Mouse (Mus musculus): Measurements from ENCODE around the gene Dpp9. TPM values are rescaled to one million over a fixed set of nuclear protein-coding genes. Genes with fewer than 3 reads are reported as not detected.
"Not testable (repeated sequence)": the region's sequence is repeated elsewhere in the genome, so short reads cannot be mapped to it uniquely, and the experiment has no call there.

Gene Dpp9
- 10 to 100 TPM; 64.7 to 67.3 TPM for total RNA-seq (2021)

- DNase-seq (ENCODE audit: extremely low spot score in 1 of 2, low spot score in 1 of 2), result peak; percentile 78 to 80
These were observed at the start of gene Dpp9 for GRCm38 (mm10) chr17:56218377-56219191. Gene Dpp9, minus strand, starts transcription at chr17:56218905.

GRCm38 (mm10) chr17:56266271-56266670, 47.6 kb upstream of the Dpp9 start:
- DNase-seq (ENCODE audit: extremely low spot score in 1 of 2, low spot score in 1 of 2), result no peak

DNA sequence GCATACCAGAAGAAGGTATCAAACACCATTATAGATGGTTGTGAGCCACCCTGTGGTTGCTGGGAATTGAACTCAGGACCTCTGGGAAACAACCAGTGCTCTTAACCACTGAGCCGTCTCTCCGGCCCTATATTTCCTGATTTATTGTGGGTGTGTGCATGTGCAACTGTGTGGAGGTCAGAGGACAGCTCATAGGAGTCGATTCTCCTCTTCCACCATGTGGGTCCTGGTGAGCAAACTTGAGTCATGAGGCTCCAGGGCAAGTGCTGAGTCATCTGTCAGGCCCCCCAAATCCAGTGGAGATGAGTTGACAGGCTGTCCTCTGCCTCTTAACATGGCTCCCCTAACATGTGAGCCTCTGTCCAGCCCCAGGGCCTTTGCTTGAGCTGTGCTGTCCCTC, 47.2 kb upstream of the Dpp9 start:
- DNase-seq (ENCODE audit: extremely low spot score in 1 of 2, low spot score in 1 of 2), result no peak

DNA sequence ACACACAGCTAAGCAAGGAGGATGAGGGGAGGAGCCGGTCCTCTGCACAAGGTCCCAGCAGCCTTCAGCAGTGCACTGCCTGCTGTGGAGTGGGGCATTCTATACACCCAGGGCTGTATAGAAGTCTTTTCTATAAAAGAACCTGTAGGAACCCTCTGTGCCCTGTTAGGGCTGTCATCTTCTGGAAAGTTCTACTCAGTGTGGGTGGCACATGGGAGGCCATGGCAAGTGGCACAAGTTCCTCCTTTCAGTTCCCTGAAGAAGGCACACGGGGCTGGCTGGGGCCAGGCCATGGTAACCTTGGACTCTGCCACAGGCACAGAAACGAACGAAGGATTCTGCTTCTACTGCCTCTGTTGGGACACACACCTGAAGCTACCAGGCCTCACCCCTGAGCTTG, 46.3 kb upstream of the Dpp9 start:
- no peak for DNase-seq (ENCODE audit: extremely low spot score in 1 of 2, low spot score in 1 of 2)

DNA sequence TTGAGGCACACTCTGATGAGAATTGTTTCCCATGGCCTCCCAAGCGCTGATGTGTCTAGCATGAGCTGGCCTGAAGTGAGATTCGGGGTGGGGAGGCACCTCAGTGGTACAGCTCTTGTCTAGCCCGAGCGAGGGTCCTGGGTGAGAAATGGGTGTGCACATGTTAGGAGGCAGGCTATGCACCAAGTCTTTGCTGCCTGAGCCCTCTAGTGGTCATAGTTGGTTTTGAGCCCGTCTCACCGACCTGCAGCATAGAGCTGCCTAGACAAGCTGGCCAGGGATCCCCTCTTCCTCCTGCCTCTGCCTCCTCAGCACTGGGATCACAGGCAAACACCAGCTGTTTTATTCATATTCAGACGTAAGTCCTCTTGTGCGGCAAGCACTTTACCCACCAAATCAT, 45.3 kb upstream of the Dpp9 start:
- peak; percentile 47 to 78 for DNase-seq (ENCODE audit: extremely low spot score in 1 of 2, low spot score in 1 of 2)

DNA sequence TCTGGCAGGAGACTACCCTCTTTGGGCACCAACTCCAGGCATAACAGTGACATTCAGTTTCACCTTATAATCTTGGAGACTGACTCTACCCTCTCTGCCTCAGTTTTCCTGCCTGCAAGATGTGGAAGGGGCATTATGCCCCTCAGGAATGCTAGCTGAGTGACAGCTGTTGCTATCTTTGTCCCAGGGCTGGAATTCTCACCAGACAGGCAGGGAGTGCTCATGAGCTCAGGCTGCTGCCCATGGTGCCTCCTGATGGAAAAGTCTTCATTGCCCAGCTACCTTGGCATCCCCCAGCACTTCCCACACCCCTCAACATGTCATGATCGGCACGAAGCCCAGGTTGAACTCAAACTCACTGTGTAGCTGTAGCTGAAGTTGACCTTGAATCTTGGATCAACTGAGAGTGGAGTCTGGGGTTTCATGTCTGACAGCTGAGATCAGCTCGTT, 44.0 kb upstream of the Dpp9 start:
- DNase-seq (ENCODE audit: extremely low spot score in 1 of 2, low spot score in 1 of 2), result no peak

GRCm38 (mm10) chr17:56261166-56261565, 42.5 kb upstream of the Dpp9 start:
- DNase-seq (ENCODE audit: extremely low spot score in 1 of 2, low spot score in 1 of 2), result no peak

DNA sequence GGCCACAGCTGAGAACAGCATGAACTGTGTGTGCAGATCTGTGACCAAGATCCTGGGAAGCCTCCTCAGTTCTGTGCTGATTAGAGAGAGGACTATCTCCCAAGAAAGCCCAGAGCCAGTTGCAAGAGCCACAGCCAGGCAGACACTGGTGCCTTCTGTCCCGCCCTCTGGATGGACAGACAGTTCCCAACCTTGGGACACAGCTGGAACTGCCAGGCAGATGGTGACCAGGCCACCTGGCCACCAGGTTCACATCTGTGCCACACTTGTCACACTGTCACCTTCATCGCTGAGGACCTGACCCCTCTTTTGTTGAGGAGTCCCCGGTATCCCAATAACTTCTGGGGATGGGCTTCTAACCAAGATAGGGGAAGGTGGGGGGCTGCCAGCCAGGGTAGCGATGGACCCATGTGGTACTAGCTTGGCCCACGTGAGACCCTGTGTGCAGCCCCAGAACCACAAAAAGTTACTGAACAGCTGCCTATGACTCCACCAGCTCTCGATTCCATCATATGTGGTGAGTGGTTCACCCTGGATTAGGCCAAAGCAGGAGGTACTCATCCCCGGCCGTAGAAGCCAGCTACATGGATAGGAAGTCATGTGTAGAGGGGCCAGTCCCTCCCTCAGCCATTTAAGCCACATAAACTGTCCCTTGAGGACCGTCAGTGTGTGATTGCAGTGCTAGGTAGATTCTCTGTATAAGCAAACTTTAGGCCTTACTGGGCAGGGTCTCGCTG, 40.8 kb upstream of the Dpp9 start:
- DNase-seq (ENCODE audit: extremely low spot score in 1 of 2, low spot score in 1 of 2), result no peak

DNA sequence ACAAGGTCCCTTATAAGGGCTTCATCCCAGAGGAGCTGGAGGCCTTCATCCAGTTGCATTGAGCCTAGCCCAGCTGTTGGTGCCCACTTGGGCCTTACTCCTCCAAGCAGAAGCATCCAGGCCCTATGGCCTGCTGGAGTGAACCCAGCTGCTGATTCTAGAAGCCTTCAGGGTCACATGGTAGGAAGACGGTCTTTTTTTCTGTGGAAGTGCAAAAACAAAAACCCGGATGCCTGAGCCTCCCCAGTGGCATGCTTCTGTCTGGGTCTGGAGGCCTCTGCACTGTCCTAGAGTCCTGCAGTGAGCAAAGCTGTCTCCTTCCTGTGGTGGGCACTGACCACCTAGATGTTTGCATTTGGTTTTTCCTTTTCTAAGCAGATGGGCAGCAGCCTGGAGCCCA, 40.1 kb upstream of the Dpp9 start:
- DNase-seq (ENCODE audit: extremely low spot score in 1 of 2, low spot score in 1 of 2), result not testable (repeated sequence)

GRCm38 (mm10) chr17:56258269-56258668, 39.6 kb upstream of the Dpp9 start:
- DNase-seq (ENCODE audit: extremely low spot score in 1 of 2, low spot score in 1 of 2), result not testable (repeated sequence)

GRCm38 (mm10) chr17:56257181-56257894, 38.6 kb upstream of the Dpp9 start:
- DNase-seq (ENCODE audit: extremely low spot score in 1 of 2, low spot score in 1 of 2), result no peak

DNA sequence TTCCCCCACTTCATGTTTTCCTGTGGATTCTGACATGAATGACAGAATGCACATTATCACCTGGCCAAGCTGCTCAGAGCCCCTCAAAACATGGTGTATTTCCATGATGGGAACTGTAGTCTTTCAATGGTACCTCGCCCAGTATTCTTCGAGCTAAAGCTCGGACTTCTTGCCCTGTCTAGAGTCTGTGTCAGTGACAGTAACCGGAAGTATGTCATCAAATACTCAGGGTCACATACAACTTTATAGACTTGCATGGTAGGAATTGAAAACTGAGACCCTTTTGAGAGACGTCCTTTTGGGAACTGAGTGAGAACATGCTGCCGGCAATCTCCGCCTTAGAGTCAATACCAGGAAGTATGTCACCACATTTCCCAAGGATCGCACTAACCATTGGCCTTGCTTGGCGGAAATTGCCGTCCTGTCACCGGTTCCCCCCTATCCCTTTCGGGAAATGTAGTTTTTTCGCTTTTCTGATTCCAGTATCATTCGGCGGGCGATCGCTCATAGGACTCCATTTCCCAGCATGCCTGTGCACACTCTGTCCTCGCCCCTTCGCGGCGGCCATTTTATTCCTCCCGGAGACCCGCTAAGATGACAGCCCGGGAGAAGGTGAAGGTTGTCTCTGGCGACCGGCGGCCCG, 37.7 kb upstream of the Dpp9 start, which contains the start of gene Fem1a:
Gene Fem1a (plus strand): TSS at position 572 of the 643 bp plus-strand sequence.
- DNase-seq (ENCODE audit: extremely low spot score in 1 of 2, low spot score in 1 of 2), result peak; percentile 72 to 81

- DNase-seq (ENCODE audit: extremely low spot score in 1 of 2, low spot score in 1 of 2), result peak; percentile 96 to 100
These were observed 37.1 kb upstream of the Dpp9 start for GRCm38 (mm10) chr17:56255863-56256238.

GRCm38 (mm10) chr17:56255429-56255828, 36.7 kb upstream of the Dpp9 start:
- peak in 1 of 2 experiments; percentile 58 for DNase-seq (ENCODE audit: extremely low spot score in 1 of 2, low spot score in 1 of 2)

- DNase-seq (ENCODE audit: extremely low spot score in 1 of 2, low spot score in 1 of 2), result no peak
These were observed 36.0 kb upstream of the Dpp9 start for GRCm38 (mm10) chr17:56254695-56255094.

GRCm38 (mm10) chr17:56251136-56251829, 32.6 kb upstream of the Dpp9 start:
- DNase-seq (ENCODE audit: extremely low spot score in 1 of 2, low spot score in 1 of 2), result peak; percentile 51 to 81

DNA sequence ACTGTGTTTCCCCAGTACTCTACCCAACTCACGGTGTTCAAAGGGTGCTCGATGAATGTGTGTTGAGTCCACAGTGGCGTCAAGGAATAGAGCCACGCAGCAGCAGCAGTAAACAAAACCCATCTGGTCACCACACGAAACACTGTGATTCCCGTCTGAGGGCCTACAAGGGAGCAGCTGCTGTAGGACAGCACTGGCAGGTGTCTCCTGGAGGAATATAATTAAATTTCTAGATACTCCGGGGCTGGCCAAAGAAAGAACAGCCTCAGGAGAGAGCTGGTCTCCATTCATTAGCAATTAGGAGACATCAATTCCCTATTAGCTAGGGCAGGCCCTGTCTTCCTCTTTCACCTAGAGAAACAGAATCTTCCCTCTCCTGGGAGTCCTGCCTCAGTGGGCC, 26.9 kb upstream of the Dpp9 start:
- no peak for DNase-seq (ENCODE audit: extremely low spot score in 1 of 2, low spot score in 1 of 2)

GRCm38 (mm10) chr17:56241541-56242401, 23.1 kb upstream of the Dpp9 start:
- peak; percentile 64 to 87 for DNase-seq (ENCODE audit: extremely low spot score in 1 of 2, low spot score in 1 of 2)
